Mouse (Mus musculus): ENCODE data around the gene 1700001P01Rik. TPM values are rescaled to one million over a fixed set of nuclear protein-coding genes. Genes with fewer than 3 reads are reported as not detected.
A peak's percentile ranks its signal among the peaks of the same experiment; 100 is the strongest.

The 1700001P01Rik gene
- total RNA-seq, 2 experiments from 2014 or later, result not detected

GRCm38 (mm10) chr11:97810970-97811369 is 35.3 kb upstream of the 1700001P01Rik start:
- intact Hi-C loops (cut with DNase I), result no loop called here
- no peak for DNase-seq (ENCODE audit: low spot score)

- intact Hi-C loops (cut with DNase I), result no loop called here
- DNase-seq (ENCODE audit: low spot score), result no peak
Measured at GRCm38 (mm10) chr11:97810356-97810755, 34.6 kb upstream of the 1700001P01Rik start.

DNA sequence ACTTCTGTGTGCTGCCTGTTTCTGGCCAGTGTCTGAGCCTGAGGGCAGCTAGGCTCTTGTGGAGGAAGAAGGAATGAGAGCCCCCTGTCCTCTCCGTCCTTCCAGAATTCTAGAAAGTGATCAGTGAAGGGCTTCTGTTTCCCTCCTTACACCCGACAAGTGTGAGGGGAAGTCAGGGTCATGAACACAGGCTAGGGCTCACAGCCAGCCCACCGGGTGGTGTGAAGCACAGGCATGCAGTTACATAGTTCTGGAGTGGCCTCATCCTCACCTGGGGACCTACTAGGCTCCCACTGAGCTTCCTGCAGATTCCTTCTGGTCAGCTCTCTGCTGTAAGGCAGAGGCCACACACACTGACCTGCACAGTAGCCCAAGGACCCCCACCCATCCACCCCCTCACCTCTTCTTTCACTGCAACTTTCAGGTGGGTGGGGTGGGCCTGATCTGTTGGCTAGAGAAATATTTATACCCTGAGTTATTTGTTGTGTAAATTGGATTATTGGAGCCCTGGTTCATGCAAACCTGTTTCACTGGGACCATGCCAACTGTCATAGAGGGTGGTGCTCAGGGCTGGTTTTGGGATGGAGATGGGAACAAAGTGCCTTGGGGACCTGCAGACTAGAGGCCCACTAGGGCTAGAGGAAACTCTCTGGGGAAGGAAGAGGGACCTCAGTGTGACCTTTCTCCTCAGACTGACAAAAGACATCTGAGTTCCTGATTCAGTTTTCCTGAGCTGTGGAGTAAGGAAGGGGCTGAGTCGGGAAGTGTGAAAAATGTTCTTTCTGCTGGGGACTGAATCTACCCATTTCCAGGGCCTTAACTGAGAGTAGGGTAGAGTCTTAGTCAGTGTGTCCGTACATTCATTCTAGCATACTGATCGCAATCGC is 33.8 kb upstream of the 1700001P01Rik start:
- intact Hi-C loops (cut with DNase I), result no loop called here

GRCm38 (mm10) chr11:97808621-97809234 is 33.0 kb upstream of the 1700001P01Rik start:
- no peak for DNase-seq (ENCODE audit: low spot score)
- intact Hi-C loops (cut with DNase I), result no loop called here

More for the DNA sequence above, 33.8 kb upstream of the 1700001P01Rik start:
- DNase-seq (ENCODE audit: low spot score), result no peak

DNA sequence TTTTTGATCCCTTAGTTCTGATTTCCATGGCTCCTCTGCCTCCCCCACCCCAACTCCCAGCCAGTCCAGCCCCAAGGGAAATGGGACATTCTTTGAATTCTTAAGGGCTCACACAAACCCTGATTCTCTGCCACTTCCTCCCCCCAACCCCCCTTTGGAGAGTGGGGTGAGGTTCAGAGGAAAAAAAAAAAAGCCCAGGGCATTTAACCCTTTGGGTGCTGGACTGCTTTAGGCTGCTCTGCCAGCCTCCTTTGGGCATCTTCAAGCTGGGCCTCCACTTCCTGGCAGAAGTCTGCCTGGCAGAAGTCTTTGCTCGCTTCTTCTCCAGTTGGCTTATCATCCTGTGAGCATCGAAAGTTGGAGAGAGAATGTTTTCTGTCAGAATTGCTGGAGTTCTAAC is 32.4 kb upstream of the 1700001P01Rik start:
- intact Hi-C loops (cut with DNase I), result no loop called here
- no peak for DNase-seq (ENCODE audit: low spot score)

DNA sequence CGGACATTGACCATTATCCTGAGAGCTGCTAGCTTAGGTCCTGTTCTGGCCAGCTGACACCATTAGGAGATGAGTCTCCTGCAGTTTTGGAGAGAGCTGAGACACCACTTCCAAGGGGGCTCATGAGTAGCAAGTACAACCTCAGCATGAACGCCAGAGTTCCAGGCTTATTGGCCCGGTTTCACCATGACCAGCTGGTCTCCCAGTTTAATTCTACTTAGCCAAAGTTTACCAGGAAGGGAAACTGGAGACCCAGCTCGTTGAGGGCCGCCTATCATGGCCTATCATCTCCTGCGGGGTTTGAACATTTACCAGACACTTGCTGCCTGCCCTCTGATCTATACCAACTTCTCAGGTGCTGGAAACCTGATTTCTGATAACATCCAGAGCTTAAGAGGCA is 31.9 kb upstream of the 1700001P01Rik start:
- intact Hi-C loops (cut with DNase I), result no loop called here
- DNase-seq (ENCODE audit: low spot score), result no peak

GRCm38 (mm10) chr11:97806613-97806964 is 30.9 kb upstream of the 1700001P01Rik start:
- DNase-seq (ENCODE audit: low spot score), result no peak
- intact Hi-C loops (cut with DNase I), result no loop called here

DNA sequence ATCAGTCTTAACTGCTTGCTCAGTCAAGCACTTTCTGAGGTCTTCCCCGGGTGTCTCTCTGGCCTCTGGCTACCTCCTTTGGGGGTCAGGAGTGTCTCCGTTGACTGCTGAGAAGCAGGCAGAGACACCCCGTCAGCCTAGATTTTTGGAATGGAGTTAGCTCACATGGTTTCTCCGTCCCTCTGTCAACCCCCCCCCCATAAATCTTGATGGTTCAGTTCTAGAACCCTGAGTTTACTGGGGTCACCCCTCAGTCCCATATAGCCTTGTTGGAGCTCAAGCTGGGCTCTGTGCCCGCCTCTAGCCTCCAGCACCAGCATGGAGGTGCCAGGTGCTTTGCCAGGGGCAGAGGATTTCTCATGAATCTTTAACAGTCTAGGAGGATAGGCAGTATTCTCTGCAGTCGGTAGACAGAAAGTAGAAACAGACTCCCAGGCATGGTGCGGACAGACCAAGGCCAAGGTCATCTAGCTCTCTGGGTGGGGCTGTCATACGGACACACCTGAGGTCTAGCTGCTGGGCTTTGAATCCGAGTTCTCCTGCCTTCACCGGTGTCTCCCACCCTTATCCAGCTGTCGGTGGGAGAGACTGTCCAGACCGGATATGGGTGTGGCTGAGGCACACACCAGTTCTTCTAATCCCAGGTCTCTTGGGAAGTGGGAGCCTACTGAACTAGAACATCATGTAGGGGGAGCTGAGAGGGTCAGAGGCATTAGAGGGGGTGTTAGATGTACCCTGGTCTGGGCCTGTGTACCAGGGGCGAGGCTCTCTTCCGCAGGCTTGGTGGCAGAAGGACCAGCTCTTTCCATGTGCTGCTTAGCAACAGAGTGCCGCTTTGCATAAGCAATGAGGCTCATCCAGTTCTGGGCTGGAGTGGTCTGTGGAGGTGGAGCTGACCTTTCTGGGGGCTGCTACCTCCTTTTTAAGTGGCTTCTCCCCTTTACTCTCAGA is 30.2 kb upstream of the 1700001P01Rik start:
- intact Hi-C loops (cut with DNase I), result no loop called here
- DNase-seq (ENCODE audit: low spot score), result no peak

DNA sequence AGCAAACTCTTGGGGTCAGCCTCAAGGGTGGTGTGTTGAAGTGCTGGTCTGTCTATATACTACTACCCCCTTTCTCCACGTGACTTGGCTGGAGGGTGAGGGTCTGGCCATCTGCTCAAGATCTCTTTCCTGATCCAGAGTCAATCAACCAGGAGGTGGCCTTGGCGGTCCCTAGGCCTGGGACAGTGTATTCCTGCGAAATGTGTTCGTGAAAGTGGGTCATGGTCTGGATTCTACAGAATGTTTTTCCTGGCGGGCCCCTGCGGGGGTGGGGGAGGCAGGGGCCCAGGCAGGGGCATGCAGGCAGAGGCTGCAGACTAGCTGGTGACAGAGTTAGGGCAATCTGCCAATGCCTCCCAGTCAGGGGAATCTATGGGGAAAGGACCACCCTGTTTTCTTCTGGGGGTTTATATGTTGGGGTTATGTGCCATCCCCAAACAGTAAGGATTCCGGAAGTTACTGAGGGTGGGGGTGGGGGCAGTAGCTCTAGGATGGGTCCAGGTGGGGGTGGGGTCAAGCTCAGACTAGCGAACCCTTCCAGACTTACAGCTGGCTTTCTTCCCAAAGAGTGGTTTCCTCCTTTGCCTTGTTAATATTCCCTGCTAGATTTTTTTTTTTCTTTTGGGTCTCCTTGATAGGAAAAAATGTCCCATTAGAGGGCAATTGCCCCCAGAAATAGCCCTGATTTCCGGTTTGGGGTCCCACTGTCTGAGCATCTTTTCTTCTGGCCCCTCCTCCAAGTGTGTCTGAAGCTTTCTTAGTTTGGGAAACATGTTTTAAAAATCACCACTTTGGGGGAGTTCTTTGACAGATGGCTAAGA is 29.3 kb upstream of the 1700001P01Rik start:
- DNase-seq (ENCODE audit: low spot score), result no peak
- intact Hi-C loops (cut with DNase I), result no loop called here

DNA sequence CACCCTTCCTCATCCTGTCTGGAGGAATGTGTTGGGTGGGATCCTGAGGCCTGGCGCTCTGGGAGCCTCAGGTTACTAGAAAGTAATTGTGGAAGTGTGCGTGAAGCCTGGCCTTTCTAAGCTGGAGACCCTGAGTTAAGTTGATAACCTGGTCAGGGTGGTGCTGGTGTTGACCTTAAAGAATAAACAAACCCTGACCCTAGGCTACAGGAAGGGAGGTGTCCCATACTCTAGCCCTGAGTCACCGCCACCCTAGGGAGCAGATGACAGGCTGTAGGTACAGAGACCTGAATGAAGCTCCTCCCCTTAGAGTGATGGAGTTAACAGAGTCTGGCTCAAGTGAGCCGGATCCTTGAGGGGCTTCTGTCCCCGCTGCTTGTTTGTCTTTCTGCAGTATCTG is 28.1 kb upstream of the 1700001P01Rik start:
- intact Hi-C loops (cut with DNase I), result no loop called here
- DNase-seq (ENCODE audit: low spot score), result no peak

DNA sequence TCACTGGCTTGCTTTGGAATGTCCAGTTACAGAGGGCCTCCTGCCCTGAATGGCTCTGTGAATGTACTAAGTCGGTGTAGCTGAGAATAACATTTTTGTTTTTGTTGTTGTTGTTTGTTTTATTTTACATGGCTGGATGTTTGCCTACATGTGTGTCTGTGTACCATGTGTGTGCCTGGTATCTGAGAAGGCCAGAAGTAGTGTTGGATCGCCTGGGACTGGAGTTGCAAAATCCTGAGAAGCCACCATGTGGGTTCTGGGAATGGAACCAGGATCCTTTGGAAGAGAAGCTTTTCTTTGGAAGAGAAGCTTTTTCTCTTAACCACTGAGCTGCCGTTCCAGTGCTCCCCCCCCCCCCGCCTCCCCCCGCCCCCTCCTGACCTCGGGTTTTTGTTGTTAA is 26.8 kb upstream of the 1700001P01Rik start:
- no peak for DNase-seq (ENCODE audit: low spot score)
- intact Hi-C loops (cut with DNase I), result no loop called here

DNA sequence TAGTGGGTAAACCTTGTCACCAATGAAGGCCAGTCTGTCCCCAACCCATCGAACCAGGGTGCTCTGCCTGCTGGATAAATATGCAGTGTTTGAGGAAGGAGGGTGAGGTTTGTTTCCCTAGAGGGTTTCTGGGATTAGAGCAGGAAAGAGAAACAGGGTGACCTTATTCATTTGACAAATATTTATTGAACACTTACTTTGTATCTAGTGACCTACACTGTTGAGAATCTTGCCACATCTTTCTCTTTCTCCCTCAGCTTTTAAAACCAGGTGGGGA is 26.4 kb upstream of the 1700001P01Rik start:
- intact Hi-C loops (cut with DNase I), result no loop called here
- no peak for DNase-seq (ENCODE audit: low spot score)

DNA sequence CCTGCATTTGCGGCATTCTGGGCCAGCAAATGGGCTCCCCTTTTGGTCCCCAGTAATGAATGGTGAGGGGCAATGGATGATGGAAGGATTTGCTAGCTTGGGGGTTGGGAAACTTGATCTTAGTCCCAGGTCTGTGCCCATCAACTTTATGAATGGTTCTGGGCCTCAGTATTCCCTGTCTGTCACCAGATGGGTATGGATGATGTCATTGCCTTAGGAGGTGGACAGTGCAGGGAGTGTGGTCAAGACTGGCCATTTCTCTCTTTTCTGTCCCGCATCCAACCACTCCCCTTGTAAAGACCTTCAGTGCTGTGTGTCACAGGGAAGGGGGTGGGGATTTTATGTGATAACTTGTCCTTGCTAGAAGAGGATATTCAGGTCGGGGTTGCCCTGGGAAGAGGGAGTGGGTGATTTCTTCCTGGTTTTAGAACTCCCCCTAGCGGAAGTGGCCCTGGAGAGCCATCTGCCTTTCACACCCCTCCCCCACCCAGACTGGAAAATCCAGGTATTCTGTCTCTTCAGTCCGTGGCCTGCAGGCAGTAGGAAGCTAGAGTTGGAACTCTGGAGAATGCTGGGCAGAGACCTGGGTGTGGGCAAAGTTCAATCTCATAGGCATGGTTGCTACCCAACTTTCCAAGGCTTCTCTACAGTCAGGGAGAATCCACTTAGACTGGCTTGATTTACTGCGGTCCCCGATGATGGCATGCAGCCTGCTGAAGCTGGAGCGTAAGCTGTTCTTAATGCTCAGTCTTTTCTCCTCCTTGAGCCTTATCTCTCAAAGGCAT is 25.9 kb upstream of the 1700001P01Rik start:
- no peak for DNase-seq (ENCODE audit: low spot score)
- intact Hi-C loops (cut with DNase I), result loop anchor here (2.0 kb wide), 2 partner anchors 19 to 39 kb away; partner anchors contain the start of gene B230217C12Rik

- intact Hi-C loops (cut with DNase I), result loop anchor here (2.0 kb wide), 2 partner anchors 20 to 40 kb away; partner anchors contain the start of gene B230217C12Rik
- DNase-seq (ENCODE audit: low spot score), result no peak
Measured at GRCm38 (mm10) chr11:97800691-97801408, 25.1 kb upstream of the 1700001P01Rik start.

GRCm38 (mm10) chr11:97799994-97800690 is 24.4 kb upstream of the 1700001P01Rik start:
- intact Hi-C loops (cut with DNase I), result loop anchor here (2.0 kb wide), 2 partner anchors 21 to 41 kb away; partner anchors contain the start of gene B230217C12Rik
- peak; percentile 71 for DNase-seq (ENCODE audit: low spot score)

GRCm38 (mm10) chr11:97799146-97799993 is 23.7 kb upstream of the 1700001P01Rik start:
- intact Hi-C loops (cut with DNase I), result no loop called here

GRCm38 (mm10) chr11:97798782-97799145 is 23.0 kb upstream of the 1700001P01Rik start, which contains the start of gene Lasp1:
Lasp1 (plus strand) TSS chr11:97799000.
- intact Hi-C loops (cut with DNase I), result no loop called here
- no peak for DNase-seq (ENCODE audit: low spot score)

More at GRCm38 (mm10) chr11:97799146-97799993, 23.7 kb upstream of the 1700001P01Rik start:
- DNase-seq (ENCODE audit: low spot score), result peak; percentile 80

Data from heart, postnatal 25 days (tissue).